Mouse (Mus musculus): ENCODE data around the gene Med29. TPM values are rescaled to one million over a fixed set of nuclear protein-coding genes. Genes with fewer than 3 reads are reported as not detected.
"Not testable (repeated sequence)": the region's sequence is repeated elsewhere in the genome, so short reads cannot be mapped to it uniquely, and the experiment has no call there.

The Med29 gene
- polyA plus RNA-seq, 1 experiment from 2014 or later: 45.4 TPM

- Histone ChIP-seq H3K9ac (replicated peaks) (no peak overlapping the region), H3K27ac (no peak overlapping the region), H3K27me3 (no peaks in the 10 kb centered on the region), H3K4me2 (no peak overlapping the region), H3K36me3 (peaks cover 65% of the 10 kb centered on the region), H3K9me3 (no peaks in the 10 kb centered on the region), H3K4me1 (replicated peaks) (peaks cover 17% of the 10 kb centered on the region), H3K4me3 (replicated peaks) (no peak overlapping the region)
- no peak for ATAC-seq (ENCODE audit: insufficient number of reproducible peaks, insufficient read depth, low FRiP score, low TSS enrichment, low read depth)
- WGBS: 92% methylated on average over 4 of the region's 4 CpGs
These were observed 2.9 kb upstream of the Med29 start for GRCm38 (mm10) chr7:28395425-28395824.

- WGBS: 6% methylated on average over 22 of the region's 22 CpGs
- no peak for ATAC-seq (ENCODE audit: insufficient number of reproducible peaks, insufficient read depth, low FRiP score, low TSS enrichment, low read depth)
These were observed 904 bp upstream of the Med29 start for GRCm38 (mm10) chr7:28393272-28393951.

GRCm38 (mm10) chr7:28390331-28390730, 2.2 kb downstream of the Med29 start:
- WGBS: 96% methylated on average over 3 of the region's 3 CpGs
- Histone ChIP-seq H3K27me3 (no peaks in the 10 kb centered on the region), H3K4me1 (replicated peaks) (peaks cover 21% of the 10 kb centered on the region), H3K36me3 (peaks cover 59% of the 10 kb centered on the region), H3K27ac (no peak overlapping the region), H3K4me2 (no peak overlapping the region), H3K9me3 (no peaks in the 10 kb centered on the region), H3K9ac (replicated peaks) (no peak overlapping the region), H3K4me3 (replicated peaks) (no peak overlapping the region)
- no peak for ATAC-seq (ENCODE audit: insufficient number of reproducible peaks, insufficient read depth, low FRiP score, low TSS enrichment, low read depth)

More at GRCm38 (mm10) chr7:28393272-28393951, 904 bp upstream of the Med29 start:
- no peaks in the 10 kb centered on the region for H3K9me3 ChIP-seq
- H3K4me1 ChIP-seq (replicated peaks): peaks cover 17% of the 10 kb centered on the region
- peak overlapping the region; percentile 83 for H3K27ac ChIP-seq
- peak overlapping the region; percentile 92 for H3K4me3 ChIP-seq (replicated peaks)
- no peaks in the 10 kb centered on the region for H3K27me3 ChIP-seq
- H3K9ac ChIP-seq (replicated peaks): peak overlapping the region; percentile 84
- H3K4me2 ChIP-seq: peak overlapping the region; percentile 96
- peaks cover 65% of the 10 kb centered on the region for H3K36me3 ChIP-seq

GRCm38 (mm10) chr7:28387384-28387783, 5.1 kb downstream of the Med29 start:
- H3K4me3 ChIP-seq (replicated peaks); H3K27me3 ChIP-seq; H3K9me3 ChIP-seq; ATAC-seq (ENCODE audit: insufficient number of reproducible peaks, insufficient read depth, low FRiP score, low TSS enrichment, low read depth); H3K27ac ChIP-seq; H3K4me2 ChIP-seq; H3K9ac ChIP-seq (replicated peaks): not testable (repeated sequence)
- 92% methylated on average over 7 of the region's 7 CpGs for WGBS
- Histone ChIP-seq H3K36me3 (peaks cover 54% of the 10 kb centered on the region), H3K4me1 (replicated peaks) (peaks cover 20% of the 10 kb centered on the region)

- not testable (repeated sequence) for H3K27ac ChIP-seq; H3K4me3 ChIP-seq (replicated peaks); H3K4me2 ChIP-seq; ATAC-seq (ENCODE audit: insufficient number of reproducible peaks, insufficient read depth, low FRiP score, low TSS enrichment, low read depth); H3K9ac ChIP-seq (replicated peaks); H3K27me3 ChIP-seq; H3K9me3 ChIP-seq
- WGBS: 76% methylated on average over 6 of the region's 6 CpGs
- Histone ChIP-seq H3K36me3 (peaks cover 54% of the 10 kb centered on the region), H3K4me1 (replicated peaks) (peaks cover 25% of the 10 kb centered on the region)
These were observed 5.6 kb downstream of the Med29 start for GRCm38 (mm10) chr7:28386877-28387276.

GRCm38 (mm10) chr7:28386462-28386861, 6.0 kb downstream of the Med29 start:
- peak; percentile 50; the same call in 1 of the 2 replicates for ATAC-seq (ENCODE audit: insufficient number of reproducible peaks, insufficient read depth, low FRiP score, low TSS enrichment, low read depth)
- Histone ChIP-seq H3K36me3 (peaks cover 54% of the 10 kb centered on the region), H3K4me1 (replicated peaks) (peaks cover 25% of the 10 kb centered on the region), H3K9me3 (no peaks in the 10 kb centered on the region), H3K27me3 (no peaks in the 10 kb centered on the region), H3K9ac (replicated peaks) (no peak overlapping the region), H3K4me3 (replicated peaks) (no peak overlapping the region), H3K27ac (peak overlapping the region; percentile 54; the same call in 1 of the 2 replicates), H3K4me2 (no peak overlapping the region)
- WGBS: 6% methylated on average over 4 of the region's 4 CpGs

- 85% methylated on average over 7 of the region's 7 CpGs for WGBS
- Histone ChIP-seq H3K4me2 (no peak overlapping the region), H3K4me1 (replicated peaks) (peaks cover 27% of the 10 kb centered on the region), H3K27me3 (no peaks in the 10 kb centered on the region), H3K27ac (peak overlapping the region; percentile 54; the same call in 1 of the 2 replicates), H3K4me3 (replicated peaks) (no peak overlapping the region), H3K9me3 (no peaks in the 10 kb centered on the region), H3K36me3 (peaks cover 53% of the 10 kb centered on the region), H3K9ac (replicated peaks) (no peak overlapping the region)
- no peak for ATAC-seq (ENCODE audit: insufficient number of reproducible peaks, insufficient read depth, low FRiP score, low TSS enrichment, low read depth)
These were observed 6.5 kb downstream of the Med29 start for GRCm38 (mm10) chr7:28386007-28386406.

GRCm38 (mm10) chr7:28385196-28385595, 7.3 kb downstream of the Med29 start:
- Histone ChIP-seq H3K27me3 (no peaks in the 10 kb centered on the region), H3K4me3 (replicated peaks) (no peak overlapping the region), H3K4me2 (no peak overlapping the region), H3K9ac (replicated peaks) (no peak overlapping the region), H3K36me3 (peaks cover 45% of the 10 kb centered on the region), H3K9me3 (no peaks in the 10 kb centered on the region), H3K4me1 (replicated peaks) (peaks cover 35% of the 10 kb centered on the region), H3K27ac (no peak overlapping the region)
- no peak for ATAC-seq (ENCODE audit: insufficient number of reproducible peaks, insufficient read depth, low FRiP score, low TSS enrichment, low read depth)
- 85% methylated on average over 9 of the region's 9 CpGs for WGBS

- no peaks in the 10 kb centered on the region for H3K9me3 ChIP-seq
- H3K27me3 ChIP-seq: no peaks in the 10 kb centered on the region
- no peak for ATAC-seq (ENCODE audit: insufficient number of reproducible peaks, insufficient read depth, low FRiP score, low TSS enrichment, low read depth)
- peaks cover 35% of the 10 kb centered on the region for H3K36me3 ChIP-seq
- peaks cover 41% of the 10 kb centered on the region for H3K4me1 ChIP-seq (replicated peaks)
- H3K4me2 ChIP-seq: no peak overlapping the region
- H3K27ac ChIP-seq: no peak overlapping the region
- WGBS: 85% methylated on average over 6 of the region's 6 CpGs
- H3K4me3 ChIP-seq (replicated peaks): no peak overlapping the region
- H3K9ac ChIP-seq (replicated peaks): no peak overlapping the region
These were observed 8.3 kb downstream of the Med29 start for GRCm38 (mm10) chr7:28384162-28384561.

- Histone ChIP-seq H3K9me3 (no peaks in the 10 kb centered on the region), H3K27ac (peak overlapping the region; percentile 99; the same call in 1 of the 2 replicates), H3K27me3 (no peaks in the 10 kb centered on the region), H3K4me2 (no peak overlapping the region), H3K36me3 (peaks cover 29% of the 10 kb centered on the region), H3K4me1 (replicated peaks) (peaks cover 46% of the 10 kb centered on the region), H3K9ac (replicated peaks) (no peak overlapping the region), H3K4me3 (replicated peaks) (no peak overlapping the region)
- no peak for ATAC-seq (ENCODE audit: insufficient number of reproducible peaks, insufficient read depth, low FRiP score, low TSS enrichment, low read depth)
- 83% methylated on average over 4 of the region's 4 CpGs for WGBS
These were observed 8.9 kb downstream of the Med29 start for GRCm38 (mm10) chr7:28383606-28384005.

GRCm38 (mm10) chr7:28382981-28383396, 9.5 kb downstream of the Med29 start:
- Histone ChIP-seq H3K4me1 (replicated peaks) (peaks cover 52% of the 10 kb centered on the region), H3K9me3 (no peaks in the 10 kb centered on the region)
- WGBS: 74% methylated on average over 11 of the region's 11 CpGs

More at GRCm38 (mm10) chr7:28382981-28383396, 9.5 kb downstream of the Med29 start:
- no peaks in the 10 kb centered on the region for H3K27me3 ChIP-seq
- peak overlapping the region; percentile 66; the same call in 1 of the 2 replicates for H3K4me2 ChIP-seq
- no peak overlapping the region for H3K4me3 ChIP-seq (replicated peaks)
- no peak overlapping the region for H3K9ac ChIP-seq (replicated peaks)
- peak overlapping the region; percentile 99 for H3K27ac ChIP-seq
- peaks cover 24% of the 10 kb centered on the region for H3K36me3 ChIP-seq
- ATAC-seq (ENCODE audit: insufficient number of reproducible peaks, insufficient read depth, low FRiP score, low TSS enrichment, low read depth): no peak
